Mouse (Mus musculus) myocyte (in vitro differentiated cells): ENCODE measurements around the gene Psapl1.

ENCODE experiments used
- POLR2A ChIP-seq: IDR thresholded peaks from one replicate; pipeline ENCODE4 v1.6.1; 2011; ENCODE audit warnings: low read depth, mild to moderate bottlenecking, control low read depth, moderate library complexity; ENCODE audit not compliant: insufficient read length
- POLR2AphosphoS2 ChIP-seq: IDR thresholded peaks from one replicate; pipeline ENCODE4 v1.6.1; 2011; ENCODE audit warnings: low read depth, control low read depth; ENCODE audit not compliant: insufficient read length
- TCF12 ChIP-seq: IDR thresholded peaks from one replicate; pipeline ENCODE4 v1.6.1; 2011; ENCODE audit warnings: mild to moderate bottlenecking, control low read depth; ENCODE audit not compliant: poor library complexity, insufficient read depth, severe bottlenecking
- USF1 ChIP-seq: IDR thresholded peaks from one replicate; pipeline ENCODE4 v1.6.1; 2011; ENCODE audit warnings: low read depth, mild to moderate bottlenecking, control low read depth, moderate library complexity

DNA sequence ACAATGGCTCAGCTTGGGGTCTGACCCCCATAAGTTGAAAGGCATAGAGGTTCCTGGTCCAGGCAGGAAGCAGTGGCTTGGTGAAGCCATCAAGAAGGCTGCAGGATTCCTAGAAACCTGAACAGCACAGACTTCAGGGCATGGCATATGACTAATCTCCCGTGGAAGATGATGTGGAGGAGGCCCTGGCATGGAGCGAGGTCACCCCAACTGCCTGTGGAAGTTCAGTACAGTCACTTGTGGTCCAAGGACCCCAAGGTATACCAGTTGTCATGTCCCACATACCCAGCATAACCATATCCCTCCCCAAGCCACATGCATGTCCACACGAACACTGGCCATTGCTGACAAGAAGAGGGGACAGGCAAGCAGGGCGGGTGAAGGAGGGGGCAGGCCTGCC, 12.5 kb upstream of the Psapl1 start:
- TF ChIP-seq POLR2A (no peak), USF1 (no peak), POLR2AphosphoS2 (no peak), TCF12 (no peak)
